Mouse (Mus musculus): ENCODE results near the gene Naa16.

DNA sequence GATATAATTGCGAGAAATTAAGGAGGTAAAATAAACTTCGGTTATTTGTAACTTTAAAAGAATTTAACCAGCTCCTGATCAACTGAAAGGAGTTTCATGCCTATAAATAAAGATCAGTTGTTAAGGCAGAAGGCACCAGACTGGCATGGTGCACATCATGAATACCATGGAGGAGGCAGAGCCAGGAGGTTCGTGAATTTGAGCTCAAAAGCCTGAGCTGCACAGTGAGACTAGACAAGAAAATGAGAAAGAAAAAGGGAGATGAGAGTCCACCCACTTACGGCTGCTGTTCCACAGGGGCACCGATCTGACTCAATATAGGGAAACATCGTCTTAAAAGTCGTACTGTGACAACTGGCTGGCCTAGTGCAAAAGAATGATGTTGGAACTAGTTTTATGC, 106.6 kb downstream of the Naa16 start:
- TF ChIP-seq CTCF (IDR thresholded peaks at IDR 0.05; ENCODE audit: low read depth, low read length) (no peak), EP300 (IDR thresholded peaks at IDR 0.05; ENCODE audit: insufficient read depth, low read depth, low read length) (no peak)

Data from ES-Bruce4 (cell line).